13 mouse cellular contexts compared by ENCODE assay signal in the genomic region with DNA sequence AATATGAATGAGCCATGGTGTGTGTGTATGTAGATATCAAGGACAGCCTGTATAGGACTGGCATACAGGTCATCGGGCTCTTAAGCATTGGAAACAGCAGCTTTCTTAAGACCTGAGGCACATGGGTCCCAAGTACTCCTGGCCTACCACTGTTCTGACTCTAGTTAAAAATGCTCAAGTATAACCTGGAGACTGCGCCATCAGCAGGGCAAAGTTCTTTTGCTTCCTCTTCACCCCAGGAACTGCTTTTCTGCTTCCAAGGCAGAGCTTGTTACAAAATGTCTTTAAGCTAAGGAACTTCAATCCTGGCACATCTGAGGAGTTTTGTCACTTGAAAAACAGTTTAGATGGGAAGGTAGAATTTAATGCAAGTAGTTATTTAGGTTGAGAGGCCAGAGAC.
"Had no signal": no experiment of that assay in that cellular context is flagged by ENCODE, and none has a peak within 500 bp of the region (broad histone marks: within the 10 kb centered on the region; RNA-seq: fewer than 3 reads in every experiment).

No protein-coding gene starts in this region.

- H3K9me3 ChIP-seq: liver, embryonic 13.5 days had no signal

- H3K4me1 ChIP-seq: liver, embryonic 13.5 days had no signal

- H3K4me2 ChIP-seq: liver, embryonic 13.5 days; midbrain, embryonic 11.5 days had no signal

- H3K36me3 ChIP-seq: liver, embryonic 13.5 days had no signal

- H3K27ac ChIP-seq: hindbrain, postnatal 0 days; layer of hippocampus, adult 2 months; liver, embryonic 13.5 days had no signal

- ATAC-seq: hindbrain, postnatal 0 days; inflammation-experienced regulatory T-cells, adult 6 months had no signal

- H3K9ac ChIP-seq: liver, embryonic 13.5 days had no signal

- H3K4me3 ChIP-seq: layer of hippocampus, adult 2 months; liver, embryonic 13.5 days had no signal

- DNase-seq: kidney, postnatal 10 days; layer of hippocampus, adult 9-11 months; liver, embryonic 13.5 days; lung, adult 2 months; lung, postnatal 14 days; lung, postnatal 4 days; midbrain, embryonic 14.5 days; thymus, adult 18-20 months; thymus, postnatal 36 days had no signal

- H3K27me3 ChIP-seq: liver, embryonic 13.5 days had no signal
